In the genomic region with DNA sequence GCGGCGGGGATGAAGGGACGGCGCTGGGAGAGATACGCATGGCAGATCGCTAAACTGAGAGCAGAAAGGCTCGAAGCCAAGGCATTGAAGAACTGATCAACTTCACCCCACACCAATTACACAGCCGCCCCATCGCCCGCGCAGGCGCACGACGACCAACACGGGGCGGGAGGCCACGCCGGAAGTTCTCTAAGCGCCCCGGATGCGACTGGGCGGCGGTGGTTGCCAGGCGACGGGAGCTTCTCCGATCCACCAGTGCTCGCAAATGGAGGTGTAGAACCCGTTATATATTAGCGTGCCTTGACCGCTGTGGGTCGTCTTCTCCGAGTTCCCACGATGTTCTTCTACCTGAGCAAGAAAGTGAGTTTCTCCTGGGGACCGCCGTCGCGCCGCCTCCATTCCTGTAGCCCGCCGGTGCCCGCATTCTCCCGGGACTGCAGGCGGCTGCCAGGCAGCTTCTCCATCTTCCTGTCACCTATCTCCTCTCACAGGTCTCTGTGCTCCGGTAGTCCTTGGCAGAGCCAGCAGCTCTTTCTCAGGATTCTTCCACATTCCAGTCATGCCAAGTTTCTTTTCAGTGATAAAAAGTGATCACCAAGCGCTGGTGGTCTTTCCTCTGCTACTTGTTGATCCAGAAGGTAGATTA, we compare ENCODE assay signal across 8 mouse cellular contexts. TPM values are rescaled to one million over a fixed set of nuclear protein-coding genes. Genes with fewer than 3 reads are reported as not detected.
DNase-seq lines count a peak whose midpoint lies in the region; ATAC-seq and TF ChIP-seq lines count a peak whose summit lies in the region.

Wdr35 (plus strand) TSS at position 73 of the 646 bp plus-strand sequence.

- ATAC-seq in forebrain, embryonic 16.5 days = peak; percentile 99
- ATAC-seq in neural tube, embryonic 15.5 days (ENCODE audit: low FRiP score) = peak; percentile 98

- no peaks in the 10 kb centered on the region for H3K9me3 ChIP-seq in forebrain, embryonic 16.5 days (ENCODE audit: control insufficient read depth, low read length)
- H3K9me3 ChIP-seq in neural tube, embryonic 15.5 days (replicated peaks) = no peaks in the 10 kb centered on the region

- intact Hi-C loops in heart, postnatal 36 days (cut with DNase I) = no loop called here

- H3K36me3 ChIP-seq in forebrain, embryonic 16.5 days (ENCODE audit: control insufficient read depth, insufficient read depth) = no peaks in the 10 kb centered on the region
- peaks cover 5% of the 10 kb centered on the region; the same call in 1 of the 2 replicates for H3K36me3 ChIP-seq in neural tube, embryonic 15.5 days

- H3K4me2 ChIP-seq in forebrain, embryonic 16.5 days (ENCODE audit: low read length) = peak within 1 kb of the TSS; percentile 87
- H3K4me2 ChIP-seq in neural tube, embryonic 15.5 days = peak within 1 kb of the TSS; percentile 80

- TF ChIP-seq CTCF in cerebellum, adult 2 months (IDR thresholded peaks at IDR 0.05; ENCODE audit: borderline replicate concordance, insufficient read depth, low read depth, low read length) = no peak
- no peak; the same call in 1 of the 2 replicates for TF ChIP-seq CTCF in layer of hippocampus, adult 2 months (conservative IDR thresholded peaks at IDR 0.05)
- no peak for TF ChIP-seq CTCF in lung, adult 2 months (IDR thresholded peaks at IDR 0.05; ENCODE audit: insufficient read depth, low read length)

- H3K4me1 ChIP-seq in cerebellum, adult 2 months (ENCODE audit: control insufficient read depth, insufficient read depth, low read length) = no peaks in the 10 kb centered on the region
- peaks cover 19% of the 10 kb centered on the region for H3K4me1 ChIP-seq in forebrain, embryonic 16.5 days (replicated peaks; ENCODE audit: control insufficient read depth, insufficient read depth, low read length)
- peaks cover 4% of the 10 kb centered on the region for H3K4me1 ChIP-seq in lung, adult 2 months (ENCODE audit: control insufficient read depth, insufficient read depth, low read length)
- peaks cover 25% of the 10 kb centered on the region for H3K4me1 ChIP-seq in neural tube, embryonic 15.5 days

- H3K9ac ChIP-seq in forebrain, embryonic 16.5 days (replicated peaks; ENCODE audit: low read depth, low read length) = peak within 1 kb of the TSS; percentile 57
- peak within 1 kb of the TSS; percentile 58 for H3K9ac ChIP-seq in neural tube, embryonic 15.5 days (replicated peaks)

- TF ChIP-seq POLR2A in cerebellum, adult 2 months (IDR thresholded peaks at IDR 0.05; ENCODE audit: borderline replicate concordance, insufficient read depth, low read length) = peak; percentile 95
- peak; percentile 71; the same call in 1 of the 2 replicates for TF ChIP-seq POLR2A in lung, adult 2 months (IDR thresholded peaks at IDR 0.05; ENCODE audit: borderline replicate concordance, extremely low read depth, low read depth, low read length)

- H3K27ac ChIP-seq in cerebellum, adult 2 months (ENCODE audit: insufficient read depth, low read length) = peak within 1 kb of the TSS; percentile 5
- H3K27ac ChIP-seq in forebrain, embryonic 16.5 days (ENCODE audit: low read length) = peak within 1 kb of the TSS; percentile 49; the same call in 1 of the 2 replicates
- H3K27ac ChIP-seq in layer of hippocampus, adult 2 months = peak within 1 kb of the TSS; percentile 90
- peak within 1 kb of the TSS; percentile 86 for H3K27ac ChIP-seq in neural tube, embryonic 15.5 days (replicated peaks)

- WGBS in cerebellum, adult 2 months = under 1% methylated on average over 45 of the region's 45 CpGs
- 1% methylated on average over 45 of the region's 45 CpGs for WGBS in forebrain, embryonic 16.5 days
- WGBS in lung, adult 2 months = under 1% methylated on average over 45 of the region's 45 CpGs
- WGBS in neural tube, embryonic 15.5 days = under 1% methylated on average over 45 of the region's 45 CpGs

- H3K4me3 ChIP-seq in cerebellum, adult 2 months (replicated peaks; ENCODE audit: insufficient read depth, low read depth, low read length) = peak within 1 kb of the TSS; percentile 81
- peak within 1 kb of the TSS; percentile 81 for H3K4me3 ChIP-seq in forebrain, embryonic 16.5 days (replicated peaks; ENCODE audit: low read length)
- H3K4me3 ChIP-seq in layer of hippocampus, adult 2 months = peak within 1 kb of the TSS; percentile 82
- H3K4me3 ChIP-seq in lung, adult 2 months (replicated peaks; ENCODE audit: extremely low read depth, low read depth, low read length) = peak within 1 kb of the TSS; percentile 77
- H3K4me3 ChIP-seq in neural tube, embryonic 15.5 days (replicated peaks) = peak within 1 kb of the TSS; percentile 71

- no peaks in the 10 kb centered on the region for H3K27me3 ChIP-seq in cerebellum, adult 2 months (ENCODE audit: control insufficient read depth, insufficient read depth, low read length)
- no peaks in the 10 kb centered on the region for H3K27me3 ChIP-seq in forebrain, embryonic 16.5 days (replicated peaks; ENCODE audit: control insufficient read depth, insufficient read depth, low read length)
- no peaks in the 10 kb centered on the region for H3K27me3 ChIP-seq in neural tube, embryonic 15.5 days (replicated peaks)

- DNase-seq in MEL-GATA-1-ER (ENCODE audit: extremely low read depth, low read depth) = peak; percentile 58
- DNase-seq in cerebellum, adult 2 months = peak; percentile 91
- peak; percentile 87 for DNase-seq in heart, postnatal 36 days
- DNase-seq in layer of hippocampus, adult 2 months (ENCODE audit: low spot score in 2 of 2) = peak; percentile 93 to 94
- DNase-seq in lung, adult 2 months = peak; percentile 82
- DNase-seq in testis, postnatal 10 days (ENCODE audit: low spot score) = peak; percentile 95

RNA-seq across cellular contexts. Expression of gene Wdr35, which starts in this region (rescaled TPM):
- polyA plus RNA-seq in cerebellum, adult 2 months (2012; rRNA removed) = 14.4 and 15.1 TPM in 2 replicates
- 25.5 and 28.6 TPM in 2 replicates for polyA plus RNA-seq in forebrain, embryonic 16.5 days (2015; fragmentation: Nextera tagmentation; extraction: Ambion mirVana)
- total RNA-seq in heart, postnatal 36 days (2021) = 10 to 100 TPM; 11.2 to 13.0 TPM
- 10 to 100 TPM; 36.7 to 49.3 TPM for total RNA-seq in layer of hippocampus, adult 2 months (2021)
- polyA plus RNA-seq in lung, adult 2 months (2012; rRNA removed) = 2.5 and 5.0 TPM in 2 replicates
- polyA plus RNA-seq in neural tube, embryonic 15.5 days (2015; fragmentation: Nextera tagmentation; extraction: Ambion mirVana) = 19.5 and 20.6 TPM in 2 replicates

Comparison
In these comparisons a context has a peak if more than half of its experiments do, and no peak if none do; other contexts are left out.
1. Peak in every context shown above with its lines: DNase-seq, ATAC-seq, H3K4me3 ChIP-seq and H3K27ac ChIP-seq.
2. H3K27ac ChIP-seq: peak in every context shown above with its lines; median percentile 90 in layer of hippocampus, adult 2 months; 86 in neural tube, embryonic 15.5 days; 49 in forebrain, embryonic 16.5 days; 5 in cerebellum, adult 2 months.